Mouse (Mus musculus) CH12F3 (cell line): ENCODE data around the gene Krt75.

Experiments used
- in situ Hi-C: fragments of 300-500 bp; cut with MboI; formaldehyde crosslinking; loops from 2 replicates; pipeline ENCODE4 v1.14.3; 2020; ENCODE audit warnings: low sequenced_read_pairs

Krt75 gene

DNA sequence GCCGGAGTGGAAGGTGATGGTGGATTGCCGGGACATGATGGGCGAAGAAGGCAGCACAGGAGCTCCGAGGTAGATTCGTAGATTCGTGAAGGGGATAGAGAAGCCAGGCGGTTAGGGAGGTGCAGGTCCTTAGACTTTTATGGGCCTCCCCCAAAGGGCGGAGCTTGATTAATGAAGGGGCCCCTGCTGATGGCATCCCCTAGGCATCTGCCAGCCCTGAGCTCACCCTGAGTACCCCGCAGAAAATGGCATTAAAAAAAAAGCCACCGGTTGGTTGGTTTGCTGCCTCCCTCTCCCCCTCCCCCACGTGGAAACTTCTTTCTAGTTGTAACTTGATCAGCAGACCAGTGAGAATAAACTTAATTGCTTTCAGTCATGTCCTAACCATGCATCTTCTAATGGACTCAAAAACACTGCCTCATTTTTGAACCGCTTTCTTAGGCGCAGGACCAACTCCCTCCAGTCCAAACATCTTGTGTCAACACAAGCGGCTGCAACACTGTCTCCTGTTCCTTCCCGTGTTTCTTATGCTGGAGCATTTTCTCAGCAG is at the start of gene Krt75:
TSS of gene Krt75 (minus strand) at position 109 of the 550 bp plus-strand sequence.
- in situ Hi-C loops = no loop called here

DNA sequence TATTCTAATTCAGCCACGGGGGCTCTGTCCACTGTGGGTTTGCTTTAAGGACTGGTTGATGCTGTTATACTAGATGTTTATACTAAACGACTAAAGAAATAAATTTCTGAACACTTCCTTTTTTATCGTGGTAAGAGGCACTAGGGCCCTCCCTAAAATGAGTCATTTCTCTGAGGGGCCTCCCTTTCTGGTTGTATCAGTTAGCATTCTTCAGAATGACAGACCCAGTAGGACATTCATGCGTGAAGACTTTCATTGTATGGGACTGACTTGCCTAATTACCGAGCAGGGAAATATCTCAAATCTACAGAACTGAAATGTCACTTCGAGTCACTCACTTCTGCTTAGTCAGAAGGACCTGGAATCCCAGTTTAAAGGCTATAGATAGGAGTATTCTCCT is 25.4 kb upstream of the Krt75 start:
- in situ Hi-C loops = no loop called here

DNA sequence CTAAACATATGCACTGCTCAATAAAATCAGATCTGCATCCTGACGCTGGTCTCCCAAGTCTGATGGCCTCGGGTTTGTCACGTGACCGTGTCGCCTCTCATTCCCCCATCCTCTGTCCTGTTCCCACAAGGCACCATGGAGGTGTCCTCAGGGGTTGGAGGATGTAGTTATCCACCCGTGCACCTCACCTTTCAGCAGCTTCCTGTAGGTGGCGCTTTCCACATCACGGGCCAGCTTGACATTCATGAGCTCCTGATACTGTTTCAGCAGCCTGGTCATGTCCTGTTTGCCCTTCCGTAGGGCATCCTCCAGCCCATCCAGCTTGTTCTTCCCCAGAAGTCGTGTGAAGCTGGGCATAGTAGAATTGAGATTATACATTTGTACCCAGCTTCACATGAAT is 14.5 kb upstream of the Krt75 start:
- in situ Hi-C loops = no loop called here

DNA sequence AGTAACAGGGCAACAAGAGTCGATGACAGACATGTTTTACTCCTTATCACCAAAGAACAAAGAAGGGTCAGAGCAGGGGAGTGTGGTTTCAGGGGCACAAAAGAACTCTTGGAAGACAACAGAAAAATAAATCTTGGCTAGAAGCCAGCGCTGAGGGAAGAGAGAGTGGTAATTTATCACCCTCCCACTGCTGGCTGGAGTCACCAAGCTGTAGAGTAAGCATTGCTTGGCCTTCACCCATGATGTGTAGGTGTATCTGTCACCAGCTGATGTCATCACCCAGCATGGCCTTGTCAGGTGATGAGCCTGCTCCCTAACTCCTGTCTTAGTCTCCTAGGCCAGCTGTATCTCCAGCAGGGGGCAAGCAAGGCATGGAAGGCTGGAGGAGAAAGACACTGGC is 10.8 kb upstream of the Krt75 start:
- in situ Hi-C loops = no loop called here

DNA sequence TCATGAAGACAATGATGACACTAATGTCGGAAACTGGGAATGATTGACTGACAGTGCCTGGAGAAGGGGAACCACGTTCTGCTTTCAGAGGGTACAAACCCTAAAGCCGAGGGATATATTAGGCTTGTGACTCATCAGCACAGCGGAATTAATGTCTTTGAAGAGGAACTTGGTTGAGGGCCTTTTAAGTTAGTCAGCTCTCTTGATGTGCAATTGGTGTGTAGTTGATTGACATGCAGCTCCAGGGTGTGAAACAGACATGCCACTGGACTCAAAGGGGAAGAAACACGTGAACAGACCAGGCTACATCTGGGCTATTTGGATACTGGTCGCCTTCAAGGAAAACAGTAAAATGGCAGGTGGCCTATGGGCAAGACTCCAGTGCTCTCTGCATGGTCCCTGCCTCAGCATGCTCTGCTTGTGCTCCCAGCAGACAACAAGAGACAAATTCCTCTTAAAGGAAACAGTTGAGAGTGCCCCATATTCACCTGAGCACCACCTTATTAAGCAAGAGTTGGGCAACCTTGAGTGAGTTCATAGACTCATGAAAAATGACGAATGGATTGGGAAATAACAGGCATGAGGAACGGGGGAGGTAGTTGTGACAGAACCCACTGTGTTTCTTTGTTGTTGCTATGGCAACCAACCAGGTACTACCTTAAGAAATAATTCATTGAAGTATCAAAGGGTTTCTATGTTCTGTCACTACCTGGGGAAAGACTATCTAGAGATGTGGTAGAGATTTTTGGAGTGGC is 9.7 kb upstream of the Krt75 start:
- in situ Hi-C loops = no loop called here

DNA sequence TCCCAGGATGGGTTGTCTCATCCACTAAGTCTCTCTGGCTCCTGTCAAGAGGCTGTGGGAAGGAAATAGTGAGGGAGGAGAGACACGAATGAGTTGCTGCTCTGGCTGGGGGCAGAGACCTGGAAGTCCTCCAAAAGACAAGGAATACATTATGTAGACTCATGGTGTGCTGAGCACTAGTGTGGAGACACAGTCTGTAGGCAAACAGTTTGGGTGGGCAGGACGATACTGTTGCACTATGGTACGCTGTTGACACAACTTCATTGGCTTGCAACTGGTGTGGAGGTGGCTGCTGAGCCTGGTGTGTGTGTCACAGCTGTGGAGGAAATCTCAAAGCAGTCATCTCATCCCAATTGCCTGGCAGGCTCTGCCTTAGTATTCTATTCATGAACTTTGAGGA is 8.0 kb upstream of the Krt75 start:
- in situ Hi-C loops = no loop called here

DNA sequence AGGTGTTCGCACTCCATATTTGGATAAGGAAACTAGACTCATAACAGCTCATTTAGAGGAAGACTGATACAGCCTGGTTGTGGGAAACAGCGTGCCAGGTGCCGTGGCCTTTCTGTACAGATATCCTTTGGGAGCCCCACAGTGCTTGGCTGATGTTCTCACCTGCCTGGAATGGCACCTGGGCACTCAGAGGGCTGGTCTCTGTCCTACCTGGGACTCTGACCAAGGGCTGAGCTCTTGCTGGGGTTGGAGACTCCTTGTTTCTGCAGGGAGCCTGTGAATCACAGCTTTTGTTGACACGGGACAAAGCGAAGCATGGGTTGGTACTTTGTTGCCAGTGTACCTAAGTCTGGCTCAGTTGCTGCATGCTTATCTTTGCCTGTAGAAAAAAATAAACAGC is 1.8 kb upstream of the Krt75 start:
- in situ Hi-C loops = no loop called here

DNA sequence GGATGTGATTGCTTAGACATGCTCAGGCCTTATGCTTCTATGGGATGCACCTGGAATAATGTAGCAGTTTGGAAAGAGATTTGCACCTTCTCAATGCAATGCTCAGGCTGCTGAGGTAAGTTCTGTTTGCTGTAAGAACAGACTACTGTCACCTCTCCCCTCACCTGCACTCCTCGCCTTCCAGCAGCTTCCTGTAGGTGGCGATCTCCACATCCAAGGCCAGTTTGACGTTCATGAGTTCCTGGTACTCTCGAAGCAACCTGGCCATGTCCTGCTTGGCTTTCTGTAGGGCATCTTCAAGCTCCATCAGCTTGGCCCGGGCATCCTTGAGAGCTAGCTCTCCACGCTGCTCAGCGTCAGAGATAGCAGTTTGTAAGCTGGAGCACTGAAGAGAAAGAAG is 5.9 kb downstream of the Krt75 start:
- in situ Hi-C loops = no loop called here

DNA sequence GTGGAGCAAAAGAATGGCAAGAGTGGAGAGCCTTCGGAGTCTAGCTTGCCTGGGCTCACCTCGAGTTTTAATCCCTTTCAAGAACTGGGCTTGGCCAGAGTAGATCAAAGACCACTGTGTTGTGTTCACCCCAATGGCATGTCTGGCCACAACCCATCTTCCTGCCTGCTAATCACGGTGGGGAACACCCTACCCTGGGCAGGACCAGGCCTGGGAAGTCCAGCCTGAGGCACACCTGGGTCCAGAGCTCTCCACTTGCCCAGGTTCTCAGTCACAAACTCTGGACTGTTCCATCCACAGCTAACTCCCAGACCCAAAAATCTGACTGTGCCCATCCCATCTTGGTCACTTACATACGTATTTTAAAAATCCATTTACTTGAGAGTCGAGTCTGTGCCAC is 10.9 kb downstream of the Krt75 start, which contains the start of gene Krt90:
TSS of gene Krt90 (minus strand) at position 101 of the 400 bp plus-strand sequence.
- in situ Hi-C loops = no loop called here

DNA sequence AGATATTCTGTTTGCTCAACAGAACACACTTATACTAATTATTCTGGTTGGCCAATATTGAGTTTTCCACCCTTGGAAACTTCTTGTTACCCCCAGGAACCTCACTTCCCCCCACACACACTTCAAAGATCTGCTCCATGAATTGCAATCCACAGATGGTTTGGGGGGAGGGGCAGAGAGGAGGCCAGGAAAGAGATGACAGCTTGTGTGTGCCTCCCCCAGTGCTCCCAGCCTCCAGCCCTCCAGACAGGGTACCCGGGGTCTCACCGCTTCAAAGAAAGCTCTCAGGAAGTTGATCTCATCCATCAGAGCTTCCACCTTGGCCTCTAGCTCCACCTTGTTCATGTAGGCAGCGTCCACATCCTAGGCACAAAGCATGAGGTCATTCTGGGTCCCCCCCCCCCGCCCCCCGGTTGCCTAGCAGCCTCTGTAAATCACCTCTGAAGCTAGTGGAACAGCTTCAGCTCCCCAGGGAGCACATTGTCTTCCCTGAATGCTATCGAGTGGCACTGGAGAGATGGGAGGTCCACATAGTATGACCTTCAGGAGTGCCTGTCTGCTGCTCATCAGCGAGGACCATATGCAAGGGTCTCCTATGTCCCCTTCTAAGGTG is 15.6 kb downstream of the Krt75 start:
- in situ Hi-C loops = no loop called here

DNA sequence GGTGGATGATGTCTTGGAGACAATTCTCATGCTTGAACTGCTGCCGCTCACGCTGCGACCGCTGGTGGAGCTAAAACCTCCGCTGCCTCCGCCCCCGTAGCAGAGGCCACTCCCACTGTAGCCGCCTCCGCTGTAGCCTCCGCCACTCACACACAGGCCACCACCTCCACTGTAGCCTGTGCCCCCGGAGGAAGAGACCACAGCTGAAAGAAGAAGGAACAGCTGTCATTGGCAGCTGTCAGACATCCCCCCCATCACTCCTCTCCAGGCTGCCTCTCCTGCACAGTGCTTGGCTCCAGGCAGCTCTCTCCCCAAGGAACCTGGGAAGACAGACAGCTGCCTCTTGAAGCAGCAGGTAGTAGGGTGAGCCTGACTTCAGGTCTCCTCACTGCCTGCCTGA is 20.5 kb downstream of the Krt75 start:
- in situ Hi-C loops = no loop called here

DNA sequence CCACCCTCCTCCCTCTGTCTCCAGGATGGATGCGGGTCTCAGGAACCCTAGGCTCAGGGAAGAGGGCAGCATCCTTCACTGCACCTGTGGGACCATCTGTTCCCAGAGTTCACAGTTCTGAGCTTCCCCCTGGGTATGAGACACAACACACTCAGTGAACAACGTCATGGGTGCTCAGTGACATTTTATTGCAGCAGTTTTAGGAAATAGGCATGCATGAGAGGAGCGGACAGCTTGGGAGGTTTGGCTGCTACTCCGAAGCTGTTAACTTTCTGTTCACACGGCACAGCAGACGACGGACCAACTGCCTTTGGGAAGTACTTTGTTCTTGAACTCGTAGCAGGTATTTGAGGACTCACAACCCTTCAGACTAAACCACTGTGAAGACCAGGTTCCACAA is 21.5 kb downstream of the Krt75 start:
- in situ Hi-C loops = no loop called here

DNA sequence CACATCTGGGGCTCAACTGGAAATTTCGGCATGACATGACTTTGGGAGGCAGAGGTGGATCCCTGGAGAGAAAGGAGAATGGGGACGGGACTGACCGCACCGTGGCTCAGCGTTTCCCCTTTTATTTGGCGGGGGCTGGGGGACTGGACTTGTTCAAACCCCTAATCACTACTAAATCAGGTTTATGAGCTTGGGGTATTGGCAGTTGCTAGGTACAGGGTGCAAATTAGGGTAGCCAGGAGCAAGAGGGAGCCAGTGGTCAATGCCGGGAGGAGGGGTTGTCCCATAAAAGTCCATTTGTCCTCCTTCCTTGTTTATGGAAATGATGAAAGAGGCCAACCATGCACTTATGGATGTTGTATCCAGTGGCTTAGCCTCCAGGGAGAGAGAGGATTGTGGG is 23.1 kb downstream of the Krt75 start, which contains the start of gene Krt82:
TSS of gene Krt82 (minus strand) at position 101 of the 400 bp plus-strand sequence.
- in situ Hi-C loops = no loop called here

DNA sequence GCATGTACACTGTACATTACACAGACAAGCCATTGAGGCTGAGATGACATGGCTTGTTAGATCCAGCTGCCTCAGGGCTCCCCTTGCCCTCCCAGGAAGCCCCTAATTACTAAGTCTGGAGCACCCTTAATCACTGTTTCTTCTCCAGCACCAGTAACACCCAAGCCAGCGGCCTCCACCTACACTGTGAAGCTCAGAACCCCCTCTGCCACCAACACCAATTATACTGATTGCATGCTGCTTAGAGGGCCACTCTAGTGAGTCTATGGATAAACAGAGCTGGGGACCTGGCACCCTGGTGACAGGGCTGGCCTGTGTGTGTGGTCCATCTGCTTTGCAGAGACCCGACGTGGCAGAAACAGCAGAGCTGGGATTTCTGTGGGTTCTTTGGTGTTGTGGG is 29.2 kb downstream of the Krt75 start:
- in situ Hi-C loops = no loop called here

DNA sequence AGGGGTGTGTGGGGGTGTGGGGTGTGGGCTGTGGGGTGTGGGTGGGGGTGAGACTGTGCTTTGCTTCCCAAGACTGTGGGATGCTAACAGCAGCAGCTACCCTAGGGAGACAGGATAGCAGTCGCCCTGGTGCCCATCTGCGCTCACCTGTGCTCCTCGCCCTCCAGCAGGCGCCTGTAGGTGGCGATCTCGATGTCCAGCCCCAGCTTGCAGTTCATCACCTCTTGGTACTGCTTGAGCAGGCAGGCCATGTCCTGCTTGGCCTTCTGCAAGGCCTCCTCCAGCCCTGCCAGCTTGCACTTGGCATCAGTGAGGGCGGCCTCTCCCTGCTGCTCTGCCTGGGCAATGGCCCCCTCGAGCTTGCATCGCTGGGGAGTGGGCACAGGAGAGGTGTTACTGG is 31.2 kb downstream of the Krt75 start:
- in situ Hi-C loops = no loop called here

DNA sequence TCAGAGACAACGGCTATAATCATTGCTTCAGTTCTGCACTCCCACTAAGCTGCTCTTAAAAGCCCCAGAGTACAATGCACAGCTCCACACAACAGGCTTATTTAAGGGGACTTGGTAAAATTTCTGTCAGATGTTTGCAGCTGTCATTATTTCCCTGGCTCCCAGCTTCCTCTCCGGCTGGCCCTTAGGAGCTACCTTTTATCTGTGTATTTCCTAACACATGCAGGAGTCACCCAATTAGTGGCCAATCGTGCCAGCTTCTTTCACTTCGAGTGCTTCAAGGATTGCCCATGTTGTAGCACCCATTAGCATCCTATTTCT is 35.2 kb downstream of the Krt75 start:
- in situ Hi-C loops = no loop called here

DNA sequence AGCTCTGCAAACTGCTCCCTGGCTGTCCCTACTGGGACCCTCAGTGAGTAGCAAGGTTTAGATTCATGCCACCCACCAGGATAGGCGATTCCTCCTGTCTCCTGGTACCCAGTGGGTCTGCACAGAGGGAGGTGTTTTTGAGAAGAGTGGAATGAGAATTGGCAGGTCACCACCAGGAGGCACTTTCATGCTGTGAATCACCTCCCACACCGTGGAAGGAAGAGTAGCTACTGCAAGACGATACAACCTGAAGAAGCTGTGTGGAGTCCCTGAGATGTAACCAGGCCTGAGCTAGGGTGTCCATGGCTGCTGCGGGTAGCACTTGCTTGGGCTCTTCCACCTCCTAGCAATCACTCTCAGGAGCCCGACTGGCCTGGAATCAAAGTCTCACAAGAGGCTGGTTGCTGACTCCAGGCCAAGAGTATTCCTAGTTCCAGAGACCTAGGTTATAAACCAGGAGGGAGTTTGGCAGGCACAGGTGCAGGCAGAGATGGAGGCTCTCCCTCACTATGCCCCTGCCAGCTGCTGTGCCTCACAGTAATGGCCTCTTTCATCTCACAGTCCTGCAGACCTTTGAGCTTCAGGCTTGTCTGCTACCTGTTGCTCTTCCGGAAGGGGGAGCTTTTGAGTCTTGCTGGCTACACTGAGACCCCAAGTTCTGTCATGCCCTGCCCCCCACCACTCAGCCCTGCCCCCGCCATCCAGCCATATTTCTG is 35.7 kb downstream of the Krt75 start:
- in situ Hi-C loops = no loop called here

DNA sequence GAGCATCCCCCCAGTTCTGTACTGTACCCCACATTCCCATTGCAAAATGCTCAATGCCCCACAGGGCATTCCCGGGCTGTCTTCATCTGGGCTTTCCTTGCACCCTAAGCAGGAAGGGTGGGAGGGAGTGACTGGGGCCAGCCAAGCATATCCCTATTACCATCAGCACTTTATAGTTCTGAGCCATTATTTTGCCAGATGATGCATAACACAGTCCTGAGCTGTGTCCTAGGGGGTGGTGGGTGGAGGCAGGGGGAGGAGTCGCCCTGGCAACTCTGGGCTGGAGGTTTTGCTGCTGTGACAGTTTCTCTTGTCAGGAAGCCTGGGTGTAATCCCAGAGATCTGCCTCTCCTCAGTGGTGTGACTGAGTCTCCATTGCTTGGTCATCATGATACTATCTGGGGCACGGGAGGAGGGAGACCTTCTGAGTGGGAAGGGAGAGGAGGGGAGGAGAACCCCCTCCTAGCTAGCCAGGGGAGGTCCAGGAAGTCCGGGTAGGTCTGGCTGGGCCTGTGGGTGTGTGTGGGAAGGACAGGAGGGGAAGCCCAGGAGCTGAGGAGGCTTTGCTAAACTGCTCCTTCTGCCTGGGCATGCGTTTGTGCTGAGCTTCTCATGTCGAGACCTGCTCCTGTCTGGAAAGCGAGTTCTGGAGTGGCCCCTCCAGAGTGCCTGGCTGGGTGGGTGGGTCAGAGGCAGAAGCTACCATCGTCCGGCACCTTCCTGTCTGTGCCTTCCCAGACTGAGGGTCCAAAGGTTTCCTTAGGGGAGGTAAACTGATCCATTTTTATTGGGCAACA is 37.5 kb downstream of the Krt75 start:
- in situ Hi-C loops = no loop called here

DNA sequence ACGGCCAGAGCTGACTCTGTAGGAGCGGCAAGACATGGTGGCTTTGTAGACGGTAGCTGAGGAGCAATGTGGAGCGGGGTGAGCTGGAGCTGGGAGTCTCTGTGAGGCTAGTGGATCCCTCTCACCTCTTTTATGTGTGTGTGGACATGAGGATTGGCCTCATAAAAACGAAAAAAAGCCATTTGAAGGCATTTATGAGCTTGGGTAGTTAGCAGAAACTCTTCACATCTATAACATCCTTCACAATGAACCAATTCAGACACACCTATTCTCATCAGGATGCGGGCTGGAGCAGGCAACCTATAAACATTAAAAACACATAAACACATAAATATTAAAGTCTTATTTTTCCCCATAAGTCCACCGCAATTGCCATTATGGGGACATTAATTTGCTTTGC is 41.0 kb downstream of the Krt75 start, which contains the start of gene Krt84:
TSS of gene Krt84 (minus strand) at position 101 of the 400 bp plus-strand sequence.
- in situ Hi-C loops = no loop called here

DNA sequence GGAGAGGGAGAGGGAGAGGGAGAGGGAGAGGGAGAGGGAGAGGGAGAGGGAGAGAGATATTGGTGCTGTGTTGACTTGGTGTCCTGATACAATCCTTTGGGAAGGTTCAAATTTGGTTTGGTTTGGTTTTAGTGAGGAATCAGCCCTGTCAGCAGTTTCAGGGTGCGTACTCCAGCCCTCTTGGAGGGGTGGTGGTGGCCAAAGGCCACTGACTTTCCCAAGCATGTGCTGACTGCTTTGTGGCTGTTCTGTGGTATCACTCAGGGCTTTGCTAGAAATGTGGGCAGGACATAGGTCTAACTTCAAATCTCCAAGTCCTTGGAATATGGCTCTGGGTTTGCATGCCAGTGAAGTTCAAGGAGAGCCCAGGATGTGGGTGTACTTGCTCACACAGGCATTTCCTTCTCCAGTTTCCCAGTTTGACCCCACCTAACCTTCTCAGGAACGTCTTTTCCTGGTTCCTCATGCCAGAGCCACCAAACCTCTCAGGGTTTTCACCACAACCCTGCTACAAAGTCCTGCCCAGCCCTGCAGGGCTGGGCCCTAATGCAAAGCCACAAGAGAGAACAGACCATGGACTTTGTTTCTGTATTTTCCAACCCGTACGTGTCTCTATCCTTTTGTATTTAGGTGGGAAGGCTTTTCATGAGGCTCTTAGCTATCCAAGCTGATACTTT is 51.0 kb downstream of the Krt75 start:
- in situ Hi-C loops = loop anchor here (5.0 to 10.0 kb wide), 2 partner anchors 460 to 542 kb away; no protein-coding TSS in a partner anchor
